Mouse (Mus musculus): ENCODE results near the gene Bcl11b. TPM values are rescaled to one million over a fixed set of nuclear protein-coding genes. Genes with fewer than 3 reads are reported as not detected.

The Bcl11b gene
- polyA plus RNA-seq, 1 experiment = 0.11 TPM

DNA sequence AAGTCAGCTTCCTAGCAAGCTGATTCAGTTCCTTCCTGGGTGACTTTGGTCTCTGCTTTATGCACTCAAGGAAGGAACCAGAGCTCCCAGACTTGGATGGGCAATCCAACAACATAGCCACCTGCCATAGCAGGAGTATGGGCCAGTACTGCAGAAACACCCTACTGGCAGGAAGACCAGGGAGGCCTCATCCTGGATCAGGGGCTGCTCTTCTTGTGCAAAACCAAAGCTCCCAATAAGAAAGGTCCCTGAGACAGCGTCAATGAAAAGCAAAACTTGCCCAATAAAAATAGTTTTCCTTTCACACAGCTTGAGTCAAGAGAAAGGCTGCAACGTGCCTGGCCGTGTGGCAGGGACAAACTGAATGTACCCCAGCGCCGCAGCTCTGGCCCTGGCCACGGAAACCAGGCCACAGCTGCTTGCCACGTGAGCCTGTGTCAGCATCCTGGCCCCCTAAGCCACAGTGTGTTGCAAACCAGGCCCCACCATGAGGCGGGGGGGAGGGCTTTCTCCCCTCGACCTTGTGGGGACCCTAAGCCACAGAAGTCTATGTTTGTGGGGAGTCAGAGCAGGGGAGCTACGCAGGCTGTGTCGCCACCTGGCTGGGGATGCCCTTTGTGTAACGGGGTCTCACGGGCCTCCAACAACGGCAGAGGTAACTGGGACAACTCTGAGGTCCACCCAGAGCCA is 38.9 kb downstream of the Bcl11b start:
- no peak overlapping the region for H3K4me3 ChIP-seq (ENCODE audit: control insufficient read depth, low read depth, low read length)
- peaks cover 14% of the 10 kb centered on the region for H3K4me1 ChIP-seq (ENCODE audit: control insufficient read depth, insufficient read depth, low read length)
- no peak overlapping the region for H3K27ac ChIP-seq (ENCODE audit: control insufficient read depth, insufficient read depth, low read depth, low read length)
- H3K27me3 ChIP-seq (ENCODE audit: control insufficient read depth, insufficient read depth, low read length) = no peaks in the 10 kb centered on the region
- no peaks in the 10 kb centered on the region for H3K36me3 ChIP-seq (ENCODE audit: control insufficient read depth, insufficient read depth, low read length)
- TF ChIP-seq CTCF (IDR thresholded peaks at IDR 0.05; ENCODE audit: control insufficient read depth, insufficient read depth, insufficient replicate concordance, low read depth, low read length) (no peak), POLR2A (IDR thresholded peaks at IDR 0.05; ENCODE audit: control insufficient read depth, low read depth, low read length) (no peak)

- Histone ChIP-seq H3K4me1 (ENCODE audit: control insufficient read depth, insufficient read depth, low read length) (peaks cover 14% of the 10 kb centered on the region), H3K27ac (ENCODE audit: control insufficient read depth, insufficient read depth, low read depth, low read length) (no peak overlapping the region), H3K36me3 (ENCODE audit: control insufficient read depth, insufficient read depth, low read length) (no peaks in the 10 kb centered on the region), H3K27me3 (ENCODE audit: control insufficient read depth, insufficient read depth, low read length) (no peaks in the 10 kb centered on the region), H3K4me3 (ENCODE audit: control insufficient read depth, low read depth, low read length) (no peak overlapping the region)
- TF ChIP-seq POLR2A (IDR thresholded peaks at IDR 0.05; ENCODE audit: control insufficient read depth, low read depth, low read length) (no peak), CTCF (IDR thresholded peaks at IDR 0.05; ENCODE audit: control insufficient read depth, insufficient read depth, insufficient replicate concordance, low read depth, low read length) (no peak)
Measured at GRCm38 (mm10) chr12:107962852-107963251, 40.5 kb downstream of the Bcl11b start.

DNA sequence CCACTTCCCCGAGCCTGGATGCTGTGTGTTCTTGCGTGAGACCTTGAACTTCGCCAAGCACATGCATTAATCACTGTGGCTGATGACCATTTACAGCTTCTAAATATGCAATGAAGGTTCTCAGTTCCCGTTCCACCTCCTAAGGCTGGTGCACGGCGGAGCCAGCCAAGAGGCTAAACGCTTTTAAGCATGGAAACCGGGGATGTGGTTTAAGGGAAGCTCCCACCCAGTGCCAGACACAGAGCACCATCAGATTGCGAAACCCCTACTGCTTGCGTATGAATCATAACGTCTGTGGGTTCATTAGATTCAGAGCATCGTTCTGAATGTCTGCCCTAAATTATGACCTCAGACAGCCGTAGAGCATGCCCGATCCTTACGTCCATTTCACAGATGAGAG is 41.6 kb downstream of the Bcl11b start:
- H3K36me3 ChIP-seq (ENCODE audit: control insufficient read depth, insufficient read depth, low read length) = no peaks in the 10 kb centered on the region
- no peak overlapping the region for H3K27ac ChIP-seq (ENCODE audit: control insufficient read depth, insufficient read depth, low read depth, low read length)
- H3K4me1 ChIP-seq (ENCODE audit: control insufficient read depth, insufficient read depth, low read length) = peaks cover 14% of the 10 kb centered on the region
- H3K27me3 ChIP-seq (ENCODE audit: control insufficient read depth, insufficient read depth, low read length) = no peaks in the 10 kb centered on the region
- no peak overlapping the region for H3K4me3 ChIP-seq (ENCODE audit: control insufficient read depth, low read depth, low read length)
- TF ChIP-seq CTCF (IDR thresholded peaks at IDR 0.05; ENCODE audit: control insufficient read depth, insufficient read depth, insufficient replicate concordance, low read depth, low read length) = no peak
- TF ChIP-seq POLR2A (IDR thresholded peaks at IDR 0.05; ENCODE audit: control insufficient read depth, low read depth, low read length) = no peak

GRCm38 (mm10) chr12:107960789-107961491 is 42.5 kb downstream of the Bcl11b start:
- Histone ChIP-seq H3K27ac (ENCODE audit: control insufficient read depth, insufficient read depth, low read depth, low read length) (no peak overlapping the region), H3K4me3 (ENCODE audit: control insufficient read depth, low read depth, low read length) (no peak overlapping the region), H3K27me3 (ENCODE audit: control insufficient read depth, insufficient read depth, low read length) (no peaks in the 10 kb centered on the region), H3K36me3 (ENCODE audit: control insufficient read depth, insufficient read depth, low read length) (no peaks in the 10 kb centered on the region), H3K4me1 (ENCODE audit: control insufficient read depth, insufficient read depth, low read length) (peaks cover 14% of the 10 kb centered on the region)
- TF ChIP-seq CTCF (IDR thresholded peaks at IDR 0.05; ENCODE audit: control insufficient read depth, insufficient read depth, insufficient replicate concordance, low read depth, low read length) = no peak
- no peak for TF ChIP-seq POLR2A (IDR thresholded peaks at IDR 0.05; ENCODE audit: control insufficient read depth, low read depth, low read length)

DNA sequence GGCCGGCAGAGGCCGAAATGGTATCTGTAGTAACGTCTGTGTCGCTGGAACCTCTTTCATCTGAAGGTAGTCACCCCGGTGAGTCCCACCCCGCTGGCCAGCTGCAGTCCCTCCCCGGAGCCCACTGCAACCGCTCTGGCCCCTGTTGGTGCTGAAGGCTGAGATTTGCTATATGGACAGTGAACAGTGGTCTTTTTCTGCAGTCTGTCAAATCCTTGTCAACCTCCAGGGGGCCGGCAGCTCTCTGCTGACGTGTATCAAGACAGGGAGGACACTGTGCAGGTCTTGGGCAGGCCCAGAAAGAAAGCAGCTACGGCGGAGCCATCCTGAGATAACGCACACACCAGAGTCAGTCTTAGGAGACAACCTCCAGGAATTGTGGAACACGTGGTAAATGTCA is 43.0 kb downstream of the Bcl11b start:
- Histone ChIP-seq H3K27me3 (ENCODE audit: control insufficient read depth, insufficient read depth, low read length) (no peaks in the 10 kb centered on the region), H3K36me3 (ENCODE audit: control insufficient read depth, insufficient read depth, low read length) (no peaks in the 10 kb centered on the region), H3K4me1 (ENCODE audit: control insufficient read depth, insufficient read depth, low read length) (peaks cover 8% of the 10 kb centered on the region)

GRCm38 (mm10) chr12:107959872-107960271 is 43.5 kb downstream of the Bcl11b start:
- Histone ChIP-seq H3K4me1 (ENCODE audit: control insufficient read depth, insufficient read depth, low read length) (peaks cover 4% of the 10 kb centered on the region; the same call in 1 of the 2 replicates), H3K4me3 (ENCODE audit: control insufficient read depth, low read depth, low read length) (no peak overlapping the region), H3K36me3 (ENCODE audit: control insufficient read depth, insufficient read depth, low read length) (no peaks in the 10 kb centered on the region), H3K27ac (ENCODE audit: control insufficient read depth, insufficient read depth, low read depth, low read length) (no peak overlapping the region), H3K27me3 (ENCODE audit: control insufficient read depth, insufficient read depth, low read length) (no peaks in the 10 kb centered on the region)
- TF ChIP-seq CTCF (IDR thresholded peaks at IDR 0.05; ENCODE audit: control insufficient read depth, insufficient read depth, insufficient replicate concordance, low read depth, low read length) (no peak), POLR2A (IDR thresholded peaks at IDR 0.05; ENCODE audit: control insufficient read depth, low read depth, low read length) (no peak)

More for the DNA sequence above, 43.0 kb downstream of the Bcl11b start:
- H3K27ac ChIP-seq (ENCODE audit: control insufficient read depth, insufficient read depth, low read depth, low read length) = no peak overlapping the region
- TF ChIP-seq POLR2A (IDR thresholded peaks at IDR 0.05; ENCODE audit: control insufficient read depth, low read depth, low read length) (no peak), CTCF (IDR thresholded peaks at IDR 0.05; ENCODE audit: control insufficient read depth, insufficient read depth, insufficient replicate concordance, low read depth, low read length) (no peak)
- no peak overlapping the region for H3K4me3 ChIP-seq (ENCODE audit: control insufficient read depth, low read depth, low read length)

GRCm38 (mm10) chr12:107953044-107953684 is 50.2 kb downstream of the Bcl11b start:
- Histone ChIP-seq H3K4me1 (ENCODE audit: control insufficient read depth, insufficient read depth, low read length) (no peaks in the 10 kb centered on the region), H3K4me3 (ENCODE audit: control insufficient read depth, low read depth, low read length) (no peak overlapping the region), H3K27ac (ENCODE audit: control insufficient read depth, insufficient read depth, low read depth, low read length) (no peak overlapping the region), H3K36me3 (ENCODE audit: control insufficient read depth, insufficient read depth, low read length) (no peaks in the 10 kb centered on the region), H3K27me3 (ENCODE audit: control insufficient read depth, insufficient read depth, low read length) (no peaks in the 10 kb centered on the region)
- TF ChIP-seq POLR2A (IDR thresholded peaks at IDR 0.05; ENCODE audit: control insufficient read depth, low read depth, low read length) (no peak), CTCF (IDR thresholded peaks at IDR 0.05; ENCODE audit: control insufficient read depth, insufficient read depth, insufficient replicate concordance, low read depth, low read length) (no peak)

All from testis, adult 2 months (tissue).